Mouse (Mus musculus): ENCODE data around the gene Zfp60. TPM values are rescaled to one million over a fixed set of nuclear protein-coding genes. Genes with fewer than 3 reads are reported as not detected.
"Not testable (repeated sequence)": the region's sequence is repeated elsewhere in the genome, so short reads cannot be mapped to it uniquely, and the experiment has no call there.

Zfp60 gene
- polyA plus RNA-seq, 1 experiment from 2014 or later: 45.6 TPM

GRCm38 (mm10) chr7:27735457-27735856 lies 4.3 kb downstream of the Zfp60 start:
- no peak overlapping the region for H3K4me3 ChIP-seq (ENCODE audit: low read depth, low read length)
- H3K4me2 ChIP-seq (ENCODE audit: low read depth, severe bottlenecking): no peak overlapping the region
- H3K9ac ChIP-seq (ENCODE audit: low read length): no peak overlapping the region
- WGBS: 92% methylated on average over 5 of the region's 5 CpGs
- H3K36me3 ChIP-seq (ENCODE audit: control insufficient read depth, insufficient read depth, low read length): peaks cover 11% of the 10 kb centered on the region
- no peaks in the 10 kb centered on the region for H3K27me3 ChIP-seq (ENCODE audit: control insufficient read depth, insufficient read depth, low read length)
- no peak overlapping the region for H3K27ac ChIP-seq (replicated peaks; ENCODE audit: low read depth, low read length)
- ATAC-seq (ENCODE audit: insufficient number of reproducible peaks, low FRiP score, low TSS enrichment, low read depth): no peak
- no peaks in the 10 kb centered on the region for H3K9me3 ChIP-seq (ENCODE audit: control insufficient read depth, low read length)
- DNase-seq (ENCODE audit: low spot score): no peak
- H3K4me1 ChIP-seq (ENCODE audit: control insufficient read depth, insufficient read depth, low read length): no peaks in the 10 kb centered on the region

DNA sequence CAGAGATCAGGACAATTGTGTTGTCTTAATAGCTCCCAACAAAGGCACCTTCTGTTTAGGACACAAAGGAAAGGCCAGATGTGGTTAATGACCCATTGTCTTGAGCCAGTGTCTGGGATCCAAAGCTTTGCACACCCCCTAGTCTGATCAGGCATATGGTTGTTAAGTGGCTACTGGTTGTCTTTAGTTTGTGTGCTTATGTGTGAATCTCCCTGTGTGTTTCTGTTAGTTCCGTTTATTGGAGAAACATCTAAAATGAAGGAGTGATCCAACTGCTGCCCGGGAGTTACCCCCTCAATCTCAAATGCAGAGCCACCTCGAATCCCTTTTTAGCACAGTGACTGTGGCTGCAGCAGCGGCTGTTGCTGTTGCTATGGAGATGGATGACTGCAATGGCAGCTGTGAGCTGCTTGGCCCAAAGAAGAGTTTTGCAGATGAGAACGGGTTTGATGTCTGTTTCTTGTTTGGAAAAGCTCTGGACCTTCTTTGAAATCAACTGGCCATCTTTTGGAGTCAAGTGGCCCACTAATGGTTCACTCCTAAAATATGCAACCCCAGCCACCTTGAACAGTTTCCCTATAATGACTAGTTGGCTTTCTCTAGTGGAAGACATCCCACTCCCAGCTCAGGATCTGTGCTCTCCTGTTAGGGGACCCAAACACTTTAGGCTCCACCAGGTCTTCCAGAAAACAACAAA lies 25.3 kb downstream of the Zfp60 start:
- Histone ChIP-seq H3K27ac (replicated peaks; ENCODE audit: low read depth, low read length) (no peak overlapping the region), H3K4me2 (ENCODE audit: low read depth, severe bottlenecking) (no peak overlapping the region), H3K4me1 (ENCODE audit: control insufficient read depth, insufficient read depth, low read length) (no peaks in the 10 kb centered on the region), H3K9me3 (ENCODE audit: control insufficient read depth, low read length) (peaks cover under 1% of the 10 kb centered on the region; the same call in 1 of the 2 replicates), H3K4me3 (ENCODE audit: low read depth, low read length) (no peak overlapping the region), H3K27me3 (ENCODE audit: control insufficient read depth, insufficient read depth, low read length) (no peaks in the 10 kb centered on the region), H3K36me3 (ENCODE audit: control insufficient read depth, insufficient read depth, low read length) (peaks cover under 1% of the 10 kb centered on the region; the same call in 1 of the 2 replicates), H3K9ac (ENCODE audit: low read length) (no peak overlapping the region)
- ATAC-seq (ENCODE audit: insufficient number of reproducible peaks, low FRiP score, low TSS enrichment, low read depth): no peak
- 46% methylated on average over 5 of the region's 5 CpGs for WGBS
- no peak for DNase-seq (ENCODE audit: low spot score)

DNA sequence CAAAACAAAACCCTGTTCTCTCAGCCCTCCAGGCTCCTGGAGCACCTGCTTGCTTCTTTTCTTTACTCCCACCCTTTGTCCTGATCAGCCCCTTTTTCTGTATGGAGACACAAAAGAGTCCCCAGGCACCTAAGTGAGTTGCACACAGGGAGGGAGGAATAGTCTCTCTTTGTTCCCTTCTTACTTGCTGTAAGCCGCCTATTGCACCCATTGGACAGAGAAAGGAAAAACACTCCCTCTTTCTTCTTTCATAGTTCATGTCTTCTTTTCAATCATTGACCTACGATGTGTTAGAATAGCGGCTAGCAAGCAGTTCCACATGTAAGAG lies 25.8 kb downstream of the Zfp60 start:
- H3K27ac ChIP-seq (replicated peaks; ENCODE audit: low read depth, low read length): no peak overlapping the region
- no peak overlapping the region for H3K9ac ChIP-seq (ENCODE audit: low read length)
- H3K4me3 ChIP-seq (ENCODE audit: low read depth, low read length): no peak overlapping the region
- no peaks in the 10 kb centered on the region for H3K36me3 ChIP-seq (ENCODE audit: control insufficient read depth, insufficient read depth, low read length)
- no peaks in the 10 kb centered on the region for H3K4me1 ChIP-seq (ENCODE audit: control insufficient read depth, insufficient read depth, low read length)
- H3K9me3 ChIP-seq (ENCODE audit: control insufficient read depth, low read length): no peaks in the 10 kb centered on the region; the same call in 1 of the 2 replicates
- WGBS: 73% methylated on average over 3 of the region's 3 CpGs
- H3K4me2 ChIP-seq (ENCODE audit: low read depth, severe bottlenecking): no peak overlapping the region
- H3K27me3 ChIP-seq (ENCODE audit: control insufficient read depth, insufficient read depth, low read length): no peaks in the 10 kb centered on the region
- DNase-seq (ENCODE audit: low spot score) (no peak), ATAC-seq (ENCODE audit: insufficient number of reproducible peaks, low FRiP score, low TSS enrichment, low read depth) (no peak)

DNA sequence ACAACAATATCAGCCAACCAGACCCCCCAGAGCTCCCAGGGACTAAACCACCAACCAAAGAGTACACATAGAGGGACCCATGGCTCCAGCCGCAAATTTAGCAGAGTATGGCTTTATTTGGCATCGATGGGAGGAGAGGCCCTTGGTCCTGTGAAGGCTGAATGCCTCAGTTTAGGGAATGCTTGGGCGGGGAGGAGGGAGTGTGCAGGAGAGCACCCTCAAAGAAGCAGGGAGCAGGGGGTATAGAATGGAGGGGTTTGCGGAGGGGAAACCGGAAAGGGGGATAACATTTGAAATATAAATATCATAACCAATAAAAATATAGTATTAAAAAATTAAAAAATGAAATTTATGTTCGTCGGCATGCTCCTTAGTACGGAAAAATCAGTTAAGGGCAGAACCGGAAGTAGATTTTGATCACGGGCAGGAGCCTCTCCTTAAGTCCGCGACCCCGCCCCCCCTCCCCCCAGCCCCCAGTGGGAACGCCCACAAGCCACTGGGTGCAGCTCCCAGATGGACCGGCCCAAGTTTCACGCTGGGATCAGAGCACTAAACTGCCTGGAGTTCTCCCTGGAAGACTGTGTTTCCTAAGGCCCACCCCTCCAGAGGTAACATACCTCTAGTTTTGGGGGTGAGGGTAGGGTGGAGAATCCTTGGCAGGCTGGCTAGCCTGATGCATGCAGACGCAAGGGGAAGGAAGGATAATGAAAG lies 34.1 kb downstream of the Zfp60 start:
- H3K9me3 ChIP-seq (ENCODE audit: control insufficient read depth, low read length): no peaks in the 10 kb centered on the region
- no peaks in the 10 kb centered on the region for H3K4me1 ChIP-seq (ENCODE audit: control insufficient read depth, insufficient read depth, low read length)
- peak overlapping the region; percentile 34; the same call in 1 of the 2 replicates for H3K9ac ChIP-seq (ENCODE audit: low read length)
- H3K27ac ChIP-seq (replicated peaks; ENCODE audit: low read depth, low read length): no peak overlapping the region
- no peaks in the 10 kb centered on the region for H3K27me3 ChIP-seq (ENCODE audit: control insufficient read depth, insufficient read depth, low read length)
- H3K4me3 ChIP-seq (ENCODE audit: low read depth, low read length): peak overlapping the region; percentile 16; the same call in 1 of the 2 replicates
- DNase-seq (ENCODE audit: low spot score) (peak; percentile 31), ATAC-seq (ENCODE audit: insufficient number of reproducible peaks, low FRiP score, low TSS enrichment, low read depth) (no peak)
- no peaks in the 10 kb centered on the region for H3K36me3 ChIP-seq (ENCODE audit: control insufficient read depth, insufficient read depth, low read length)
- WGBS: 9% methylated on average over 17 of the region's 17 CpGs
- peak overlapping the region; percentile 38; the same call in 1 of the 2 replicates for H3K4me2 ChIP-seq (ENCODE audit: low read depth, severe bottlenecking)

GRCm38 (mm10) chr7:27789306-27789705 lies 58.1 kb downstream of the Zfp60 start:
- Histone ChIP-seq H3K4me1 (ENCODE audit: control insufficient read depth, insufficient read depth, low read length) (no peaks in the 10 kb centered on the region), H3K27me3 (ENCODE audit: control insufficient read depth, insufficient read depth, low read length) (no peaks in the 10 kb centered on the region), H3K9me3 (ENCODE audit: control insufficient read depth, low read length) (no peaks in the 10 kb centered on the region; the same call in 1 of the 2 replicates), H3K27ac (replicated peaks; ENCODE audit: low read depth, low read length) (no peak overlapping the region), H3K4me3 (ENCODE audit: low read depth, low read length) (no peak overlapping the region), H3K36me3 (ENCODE audit: control insufficient read depth, insufficient read depth, low read length) (no peaks in the 10 kb centered on the region), H3K4me2 (ENCODE audit: low read depth, severe bottlenecking) (no peak overlapping the region), H3K9ac (ENCODE audit: low read length) (no peak overlapping the region)
- DNase-seq (ENCODE audit: low spot score) (no peak), ATAC-seq (ENCODE audit: insufficient number of reproducible peaks, low FRiP score, low TSS enrichment, low read depth) (no peak)
- 85% methylated on average over 5 of the region's 5 CpGs for WGBS

DNA sequence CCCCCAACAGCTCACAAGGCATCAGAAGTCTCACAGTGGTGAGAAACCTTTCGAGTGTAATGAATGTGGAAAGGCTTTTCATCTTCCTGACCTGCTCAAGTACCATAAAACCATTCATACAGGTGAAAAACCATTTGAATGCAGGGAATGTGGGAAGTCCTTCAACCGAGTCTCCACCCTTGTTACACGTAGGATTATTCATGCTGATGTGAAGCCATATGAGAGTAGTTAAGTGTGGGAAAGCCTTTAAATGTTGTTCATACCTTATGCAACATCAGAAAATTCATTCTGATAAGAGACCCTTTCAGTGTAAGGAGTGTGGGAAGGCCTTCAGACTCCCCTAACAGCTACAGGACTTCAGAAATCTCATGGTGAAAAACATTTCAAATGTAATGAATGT lies 62.7 kb downstream of the Zfp60 start:
- not testable (repeated sequence) for H3K4me1 ChIP-seq (ENCODE audit: control insufficient read depth, insufficient read depth, low read length); H3K9me3 ChIP-seq (ENCODE audit: control insufficient read depth, low read length); ATAC-seq (ENCODE audit: insufficient number of reproducible peaks, low FRiP score, low TSS enrichment, low read depth); H3K4me3 ChIP-seq (ENCODE audit: low read depth, low read length); H3K36me3 ChIP-seq (ENCODE audit: control insufficient read depth, insufficient read depth, low read length); H3K27ac ChIP-seq (replicated peaks; ENCODE audit: low read depth, low read length); H3K9ac ChIP-seq (ENCODE audit: low read length); H3K4me2 ChIP-seq (ENCODE audit: low read depth, severe bottlenecking); H3K27me3 ChIP-seq (ENCODE audit: control insufficient read depth, insufficient read depth, low read length); DNase-seq (ENCODE audit: low spot score)
- WGBS: 33% methylated on average over 3 of the region's 3 CpGs

DNA sequence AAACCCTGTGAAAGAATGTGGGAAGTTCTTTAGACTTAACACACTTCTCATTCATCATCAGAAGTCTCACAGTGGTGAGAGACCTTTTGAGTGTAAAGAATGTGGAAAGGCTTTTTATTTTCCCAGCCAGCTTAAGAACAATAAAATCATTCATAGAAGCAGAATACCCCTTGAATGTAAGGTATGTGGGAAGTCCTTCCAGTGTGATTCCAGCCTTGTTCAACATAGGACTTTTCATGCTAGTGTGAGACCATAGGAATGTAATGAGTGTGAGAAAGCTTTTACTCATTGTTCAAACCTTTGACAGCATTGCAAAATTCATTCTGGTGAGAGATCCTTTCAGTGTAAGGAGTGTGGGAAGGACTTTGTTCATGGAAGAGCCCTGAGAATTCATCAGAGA lies 63.4 kb downstream of the Zfp60 start:
- no peak overlapping the region for H3K4me3 ChIP-seq (ENCODE audit: low read depth, low read length)
- no peaks in the 10 kb centered on the region for H3K4me1 ChIP-seq (ENCODE audit: control insufficient read depth, insufficient read depth, low read length)
- H3K9me3 ChIP-seq (ENCODE audit: control insufficient read depth, low read length): no peaks in the 10 kb centered on the region
- DNase-seq (ENCODE audit: low spot score): no peak
- no peak overlapping the region for H3K4me2 ChIP-seq (ENCODE audit: low read depth, severe bottlenecking)
- no peak for ATAC-seq (ENCODE audit: insufficient number of reproducible peaks, low FRiP score, low TSS enrichment, low read depth)
- H3K9ac ChIP-seq (ENCODE audit: low read length): no peak overlapping the region
- no peaks in the 10 kb centered on the region for H3K36me3 ChIP-seq (ENCODE audit: control insufficient read depth, insufficient read depth, low read length)
- H3K27ac ChIP-seq (replicated peaks; ENCODE audit: low read depth, low read length): no peak overlapping the region
- H3K27me3 ChIP-seq (ENCODE audit: control insufficient read depth, insufficient read depth, low read length): no peaks in the 10 kb centered on the region

GRCm38 (mm10) chr7:27797906-27798811 lies 67.0 kb downstream of the Zfp60 start:
- no peaks in the 10 kb centered on the region for H3K27me3 ChIP-seq (ENCODE audit: control insufficient read depth, insufficient read depth, low read length)
- 0 out of 2 replicates have a peak overlapping the region, but pooled peaks have one; percentile 7 for H3K4me2 ChIP-seq (ENCODE audit: low read depth, severe bottlenecking)
- no peaks in the 10 kb centered on the region for H3K36me3 ChIP-seq (ENCODE audit: control insufficient read depth, insufficient read depth, low read length)
- no peak overlapping the region for H3K4me3 ChIP-seq (ENCODE audit: low read depth, low read length)
- peak; percentile 32 for DNase-seq (ENCODE audit: low spot score)
- no peaks in the 10 kb centered on the region for H3K4me1 ChIP-seq (ENCODE audit: control insufficient read depth, insufficient read depth, low read length)
- ATAC-seq (ENCODE audit: insufficient number of reproducible peaks, low FRiP score, low TSS enrichment, low read depth): peak; percentile 47; the same call in 1 of the 2 replicates
- H3K9me3 ChIP-seq (ENCODE audit: control insufficient read depth, low read length): no peaks in the 10 kb centered on the region
- no peak overlapping the region for H3K9ac ChIP-seq (ENCODE audit: low read length)
- H3K27ac ChIP-seq (replicated peaks; ENCODE audit: low read depth, low read length): no peak overlapping the region
- 49% methylated on average over 6 of the region's 8 CpGs for WGBS
